Mouse (Mus musculus) intestine, embryonic 16.5 days (tissue): ENCODE measurements around the gene Rab5a. TPM values are rescaled to one million over a fixed set of nuclear protein-coding genes. Genes with fewer than 3 reads are reported as not detected.
A peak's percentile ranks its signal among the peaks of the same experiment; 100 is the strongest.
"Not testable (repeated sequence)": the region's sequence is repeated elsewhere in the genome, so short reads cannot be mapped to it uniquely, and the experiment has no call there.

Experiments used
- ATAC-seq: fragments of 200-750 bp; cut with Nextera tagmentation; 2 replicates; pipeline ENCODE4 v1.8.0; 2017; ENCODE audit warnings: moderate TSS enrichment, moderate library complexity
- H3K27ac ChIP-seq: fragments of 300-500 bp; sonication (generic); 2 replicates; pipeline ENCODE4 v1.5.1; 2014; ENCODE audit warnings: mild to moderate bottlenecking, low read length
- H3K27me3 ChIP-seq: fragments of 300-500 bp; sonication (generic); replicated peaks from 2 replicates; pipeline ENCODE4 v1.6.1; 2014; ENCODE audit warnings: low read length, control low read depth, mixed read lengths; ENCODE audit not compliant: control insufficient read depth, insufficient read depth
- H3K36me3 ChIP-seq: fragments of 300-500 bp; sonication (generic); 2 replicates; pipeline ENCODE4 v1.6.1; 2014; ENCODE audit warnings: low read length, control low read depth; ENCODE audit not compliant: control insufficient read depth, insufficient read depth
- H3K4me1 ChIP-seq: fragments of 300-500 bp; sonication (generic); 2 replicates; pipeline ENCODE4 v1.6.1; 2014; ENCODE audit warnings: low read length, control low read depth, mixed read lengths; ENCODE audit not compliant: control insufficient read depth, insufficient read depth
- H3K4me2 ChIP-seq: fragments of 300-500 bp; sonication (generic); 2 replicates; pipeline ENCODE4 v1.6.1; 2014; ENCODE audit warnings: low read depth, low read length, control low read depth
- H3K4me3 ChIP-seq: fragments of 300-500 bp; sonication (generic); 2 replicates; pipeline ENCODE4 v1.5.1; 2014; ENCODE audit warnings: mild to moderate bottlenecking, low read length
- H3K9ac ChIP-seq: fragments of 300-500 bp; sonication (generic); 2 replicates; pipeline ENCODE4 v1.6.1; 2014; ENCODE audit warnings: low read depth, low read length
- H3K9me3 ChIP-seq: fragments of 300-500 bp; sonication (generic); 2 replicates; pipeline ENCODE4 v1.6.1; 2016; ENCODE audit warnings: low read length, control low read depth; ENCODE audit not compliant: control insufficient read depth
- WGBS: fragments of 180-500 bp; shearing (Covaris S2); extraction: QIAGEN DNeasy Blood & Tissue Kit; methylation state at CpG from one replicate; pipeline ENCODE4 v1.1.7; 2014; 5-methylcytosine and 5-hydroxymethylcytosine counted together
- polyA plus RNA-seq: library from polyadenylated mRNA; unstranded; fragments of >200 nt; fragmentation: Nextera tagmentation; extraction: Ambion mirVana; gene quantifications from 2 replicates; pipeline ENCODE4 v1.2.1, GENCODE M21; 2015

The Rab5a gene
- polyA plus RNA-seq, 1 experiment from 2014 or later = 61.0 TPM

DNA sequence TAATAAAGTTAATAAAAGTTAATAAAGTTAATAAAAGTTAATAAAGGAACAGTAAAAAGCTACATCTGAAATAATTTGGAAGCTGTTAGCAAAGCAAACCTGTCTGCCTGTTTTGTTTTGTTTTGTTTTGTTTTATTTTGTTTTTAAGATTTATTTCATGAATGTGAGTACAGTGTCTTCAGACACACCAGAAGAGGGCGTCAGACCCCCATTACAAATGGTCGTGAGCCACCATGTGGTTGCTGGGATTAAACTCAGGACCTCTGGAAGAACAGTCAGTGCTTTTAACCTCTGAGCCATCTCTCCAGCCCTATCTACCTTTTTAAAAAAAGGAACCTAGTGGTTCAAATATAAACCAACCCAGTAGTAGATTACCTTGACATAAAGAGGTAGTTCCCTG lies 52.1 kb downstream of the Rab5a start:
- Histone ChIP-seq H3K4me1 (no peaks in the 10 kb centered on the region), H3K27me3 (no peaks in the 10 kb centered on the region), H3K36me3 (no peaks in the 10 kb centered on the region), H3K4me2 (no peak overlapping the region), H3K4me3 (no peak overlapping the region), H3K9me3 (no peaks in the 10 kb centered on the region), H3K9ac (no peak overlapping the region), H3K27ac (no peak overlapping the region)
- WGBS = 55% methylated on average over 2 of the region's 2 CpGs
- ATAC-seq = no peak

DNA sequence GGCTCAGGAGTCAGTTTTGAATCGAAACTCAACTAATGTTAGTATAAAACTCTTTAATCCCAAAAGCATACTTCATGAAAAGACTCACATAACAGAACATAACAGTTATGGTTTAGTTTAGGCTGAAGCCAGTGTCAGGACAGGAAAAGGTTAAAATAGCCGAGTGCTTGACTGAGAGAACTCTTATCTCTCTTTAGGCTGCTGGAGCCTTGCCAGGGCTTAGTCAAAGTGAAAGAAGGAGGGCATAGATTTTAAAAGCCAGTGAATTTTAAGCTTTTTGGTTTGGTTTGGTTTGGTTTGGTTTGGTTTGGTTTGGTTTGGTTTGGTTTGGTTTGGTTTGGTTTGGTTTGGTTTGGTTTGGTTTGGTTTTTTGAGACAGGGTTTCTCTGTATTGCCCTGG lies 53.4 kb downstream of the Rab5a start:
- Histone ChIP-seq H3K9me3 (no peaks in the 10 kb centered on the region), H3K9ac (no peak overlapping the region), H3K27ac (no peak overlapping the region), H3K4me2 (no peak overlapping the region), H3K27me3 (no peaks in the 10 kb centered on the region), H3K4me3 (no peak overlapping the region), H3K36me3 (no peaks in the 10 kb centered on the region), H3K4me1 (no peaks in the 10 kb centered on the region)
- WGBS = 34% methylated on average over 2 of the region's 2 CpGs
- no peak for ATAC-seq

DNA sequence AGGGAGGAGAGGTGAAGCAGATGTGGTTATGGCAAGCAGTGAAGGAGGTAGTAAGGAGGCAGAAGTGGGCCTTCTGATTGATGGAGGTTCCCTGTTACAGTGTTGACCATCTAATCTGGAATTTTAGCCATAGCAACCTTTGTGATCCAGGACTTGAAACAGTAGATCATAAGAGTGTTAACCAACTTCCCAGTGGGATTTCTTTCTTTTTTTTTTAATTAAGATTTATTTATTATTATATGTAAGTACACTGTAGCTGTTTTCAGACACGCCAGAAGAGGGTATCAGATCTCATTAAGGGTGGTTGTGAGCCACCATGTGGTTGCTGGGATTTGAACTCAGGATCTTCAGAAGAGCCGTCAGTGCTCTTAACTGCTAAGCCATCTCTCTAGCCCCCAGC lies 60.3 kb downstream of the Rab5a start, which contains the start of gene Pp2d1:
Gene Pp2d1, minus strand, starts transcription at position 101 of the 400 bp plus-strand sequence.
- not testable (repeated sequence) for H3K27me3 ChIP-seq, H3K36me3 ChIP-seq, H3K27ac ChIP-seq, ATAC-seq, H3K4me1 ChIP-seq, H3K9me3 ChIP-seq, H3K4me2 ChIP-seq, H3K9ac ChIP-seq, H3K4me3 ChIP-seq
- WGBS = 82% methylated on average over 2 of the region's 2 CpGs

DNA sequence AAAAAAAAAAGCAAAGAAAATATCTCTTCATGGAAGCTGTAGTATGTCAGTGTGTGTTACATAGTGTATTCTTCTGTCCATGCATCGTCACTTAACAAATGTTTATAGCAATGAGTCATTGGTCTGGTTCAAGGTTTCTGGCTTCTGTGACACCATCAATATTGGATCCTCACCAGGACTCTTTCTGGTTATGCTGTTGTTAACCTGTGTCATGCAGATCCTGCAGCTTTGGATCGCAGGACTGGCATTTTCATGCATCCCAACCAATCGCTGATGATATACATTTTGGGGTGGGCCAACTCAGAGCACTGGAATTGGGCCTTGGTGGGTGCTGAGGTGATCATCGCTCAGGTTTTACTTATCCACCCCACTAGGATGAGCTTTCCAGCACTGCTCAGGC lies 63.5 kb downstream of the Rab5a start:
- H3K27me3 ChIP-seq = no peaks in the 10 kb centered on the region
- no peaks in the 10 kb centered on the region for H3K9me3 ChIP-seq
- peaks cover 4% of the 10 kb centered on the region; the same call in 1 of the 2 replicates for H3K4me1 ChIP-seq
- no peak overlapping the region for H3K4me3 ChIP-seq
- H3K4me2 ChIP-seq = no peak overlapping the region
- H3K9ac ChIP-seq = no peak overlapping the region
- H3K27ac ChIP-seq = no peak overlapping the region
- 92% methylated on average over 4 of the region's 4 CpGs for WGBS
- no peaks in the 10 kb centered on the region for H3K36me3 ChIP-seq
- no peak for ATAC-seq

DNA sequence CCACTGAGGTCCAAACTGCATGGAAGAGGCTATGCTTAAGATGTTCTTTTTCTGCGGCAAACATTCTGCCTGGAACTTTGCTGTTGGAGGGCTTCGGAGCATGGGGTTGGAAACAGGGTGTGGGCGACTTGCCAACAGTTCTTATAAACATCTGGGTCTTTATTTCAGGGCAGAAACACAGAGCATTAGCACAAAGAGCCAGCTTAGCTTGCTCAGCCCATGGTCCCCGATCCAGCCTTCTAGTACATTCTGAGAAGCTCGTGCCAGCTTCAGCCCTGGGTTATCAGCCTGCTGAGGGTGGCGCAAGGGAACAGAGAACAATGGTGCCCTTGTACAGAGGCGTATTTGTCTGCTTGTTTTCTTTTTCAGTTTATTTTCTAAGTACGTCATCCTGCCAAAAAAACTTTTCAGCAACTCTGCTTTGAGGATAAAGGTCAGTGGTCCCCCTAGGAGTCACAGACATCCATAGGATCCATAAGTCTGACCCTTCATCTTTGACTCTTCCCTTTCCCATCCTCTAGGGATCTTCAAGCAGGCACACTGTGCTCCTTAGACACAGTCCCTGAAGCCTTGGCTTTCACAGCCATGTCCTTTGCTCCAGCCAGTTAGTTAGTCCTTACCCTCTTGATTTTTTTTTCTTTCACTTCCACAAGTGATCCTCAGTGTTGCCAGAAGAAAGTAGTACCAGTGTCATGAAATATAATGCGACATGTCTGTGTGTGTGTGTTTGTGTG lies 64.7 kb downstream of the Rab5a start:
- Histone ChIP-seq H3K4me3 (no peak overlapping the region), H3K27ac (no peak overlapping the region), H3K9me3 (no peaks in the 10 kb centered on the region), H3K9ac (no peak overlapping the region), H3K36me3 (no peaks in the 10 kb centered on the region), H3K27me3 (no peaks in the 10 kb centered on the region), H3K4me1 (peaks cover 4% of the 10 kb centered on the region; the same call in 1 of the 2 replicates), H3K4me2 (no peak overlapping the region)
- WGBS = 61% methylated on average over 9 of the region's 9 CpGs
- ATAC-seq = peak; percentile 56

DNA sequence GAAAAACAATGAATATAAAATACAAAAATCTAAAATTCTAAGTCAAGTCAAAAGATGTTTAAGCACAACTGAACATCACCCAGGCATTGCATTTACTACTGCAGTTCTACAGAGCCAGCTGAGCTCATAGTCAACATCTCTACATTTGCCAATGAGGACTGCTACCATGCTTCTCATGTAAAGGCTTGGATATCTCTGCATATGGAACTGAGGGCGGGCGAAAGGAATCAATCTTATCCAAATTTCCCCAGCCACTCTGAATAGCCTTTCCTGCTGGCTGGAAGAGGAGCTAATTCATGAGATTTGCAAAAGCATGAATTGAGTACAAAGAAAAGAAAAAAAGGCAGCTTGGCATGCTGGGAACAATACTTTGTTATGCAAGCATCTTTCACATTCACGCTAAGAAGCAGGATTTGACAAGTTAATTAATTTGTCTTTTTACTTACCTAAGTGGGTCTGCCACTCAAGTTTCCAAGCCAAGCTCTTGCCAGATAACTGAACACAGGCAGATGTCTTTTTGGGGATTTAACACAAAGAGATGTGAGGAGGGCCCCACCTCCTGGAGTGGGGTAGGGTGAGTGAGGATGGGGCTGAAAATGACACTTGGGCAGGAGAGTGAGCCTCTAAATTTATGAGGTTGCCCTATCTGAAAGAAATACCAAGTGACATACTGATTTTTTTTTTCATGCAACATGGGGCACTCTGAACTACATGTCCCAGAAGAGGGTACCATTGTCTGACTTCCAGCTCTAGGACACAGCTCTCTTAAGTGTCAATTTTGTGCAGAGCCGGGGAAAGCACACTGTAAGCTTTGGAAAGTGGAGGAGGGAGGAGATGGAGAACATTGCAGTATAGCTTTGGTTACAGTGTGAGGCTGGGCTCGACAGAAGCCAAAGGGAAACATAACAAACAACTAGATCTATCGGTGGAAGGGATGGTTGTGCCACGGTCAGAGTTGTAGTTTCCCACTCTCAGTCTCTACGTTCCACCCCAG lies 72.6 kb downstream of the Rab5a start:
- H3K9me3 ChIP-seq = peaks cover 5% of the 10 kb centered on the region
- no peak overlapping the region for H3K4me3 ChIP-seq
- H3K36me3 ChIP-seq = no peaks in the 10 kb centered on the region
- no peak overlapping the region for H3K27ac ChIP-seq
- no peak overlapping the region for H3K4me2 ChIP-seq
- no peaks in the 10 kb centered on the region for H3K4me1 ChIP-seq
- H3K9ac ChIP-seq = no peak overlapping the region
- ATAC-seq = no peak
- H3K27me3 ChIP-seq = no peaks in the 10 kb centered on the region
- 75% methylated on average over 8 of the region's 8 CpGs for WGBS

DNA sequence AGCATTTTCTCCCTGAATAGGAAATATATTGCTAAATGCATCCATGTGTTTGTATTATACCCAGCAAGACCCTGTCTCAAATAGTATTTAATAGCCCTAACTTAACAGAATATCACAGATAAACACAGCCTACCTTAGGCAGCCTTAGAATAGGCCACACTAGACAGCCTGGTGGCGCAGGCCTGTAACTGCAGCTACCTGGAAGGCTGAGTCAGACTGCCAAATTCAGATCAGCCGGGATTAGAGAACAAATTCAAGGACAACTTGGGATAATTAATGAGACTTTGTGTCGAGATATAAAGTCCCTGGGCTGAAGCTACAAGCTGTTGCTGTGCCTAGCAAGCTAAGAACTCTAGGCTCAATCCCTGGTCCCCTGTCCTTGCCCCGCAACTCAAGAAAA lies 75.1 kb downstream of the Rab5a start:
- Histone ChIP-seq H3K36me3 (no peaks in the 10 kb centered on the region), H3K27me3 (no peaks in the 10 kb centered on the region), H3K9me3 (peaks cover 5% of the 10 kb centered on the region), H3K4me3 (no peak overlapping the region), H3K9ac (no peak overlapping the region), H3K27ac (no peak overlapping the region), H3K4me1 (no peaks in the 10 kb centered on the region), H3K4me2 (no peak overlapping the region)
- no peak for ATAC-seq
- 68% methylated on average over 4 of the region's 4 CpGs for WGBS

DNA sequence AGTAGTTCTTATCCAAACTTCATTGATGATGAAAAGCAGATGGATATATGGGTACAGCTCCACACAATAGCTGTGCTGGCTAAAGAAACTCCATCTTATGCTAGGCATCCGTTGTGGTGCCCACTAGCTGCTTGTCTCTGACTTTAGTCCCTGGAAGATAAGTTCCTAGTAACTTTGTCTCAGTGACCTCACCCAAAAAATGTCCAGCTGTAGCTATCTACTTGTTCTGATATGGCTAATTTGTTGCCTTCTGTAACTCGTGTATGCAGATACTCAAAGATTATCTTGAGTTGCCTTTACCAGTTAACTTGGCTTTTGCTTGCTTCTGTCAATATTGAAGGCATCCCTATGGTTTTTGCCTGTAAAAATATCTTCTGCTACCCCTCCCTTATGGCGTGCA lies 75.8 kb downstream of the Rab5a start:
- no peaks in the 10 kb centered on the region for H3K27me3 ChIP-seq
- H3K9me3 ChIP-seq = peaks cover 5% of the 10 kb centered on the region
- H3K9ac ChIP-seq = no peak overlapping the region
- no peaks in the 10 kb centered on the region for H3K36me3 ChIP-seq
- WGBS = 74% methylated on average over 3 of the region's 3 CpGs
- no peak for ATAC-seq
- H3K4me3 ChIP-seq = no peak overlapping the region
- H3K27ac ChIP-seq = no peak overlapping the region
- H3K4me2 ChIP-seq = no peak overlapping the region
- H3K4me1 ChIP-seq = no peaks in the 10 kb centered on the region
